Mouse (Mus musculus) erythroblast, embryonic 14.5 days (primary cell): ENCODE results near the gene Crebl2.

Experiments used
- GATA1 ChIP-seq: IDR thresholded peaks from 2 replicates; pipeline ENCODE4 v1.6.1; 2012; ENCODE audit warnings: low read length, inconsistent platforms, mixed read lengths
- TAL1 ChIP-seq: IDR thresholded peaks from 3 replicates; pipeline ENCODE4 v1.6.1; 2012; ENCODE audit warnings: low read length, inconsistent platforms, mixed read lengths

- no peak for TF ChIP-seq TAL1
- no peak for TF ChIP-seq GATA1
Measured at GRCm38 (mm10) chr6:134885515-134885914, 55.6 kb downstream of the Crebl2 start.
